Mouse (Mus musculus) liver, embryonic 14 days (tissue): ENCODE data around the gene Cox17. TPM values are rescaled to one million over a fixed set of nuclear protein-coding genes. Genes with fewer than 3 reads are reported as not detected.

Source experiments
- polyA plus RNA-seq: library from polyadenylated mRNA; depleted of rRNA; stranded (reverse); fragments of >200 nt; gene quantifications from 2 replicates; pipeline ENCODE4 v1.2.3, GENCODE M21; 2012; rRNA removed

The Cox17 gene
- 248 and 251 TPM in 2 replicates for polyA plus RNA-seq

DNA sequence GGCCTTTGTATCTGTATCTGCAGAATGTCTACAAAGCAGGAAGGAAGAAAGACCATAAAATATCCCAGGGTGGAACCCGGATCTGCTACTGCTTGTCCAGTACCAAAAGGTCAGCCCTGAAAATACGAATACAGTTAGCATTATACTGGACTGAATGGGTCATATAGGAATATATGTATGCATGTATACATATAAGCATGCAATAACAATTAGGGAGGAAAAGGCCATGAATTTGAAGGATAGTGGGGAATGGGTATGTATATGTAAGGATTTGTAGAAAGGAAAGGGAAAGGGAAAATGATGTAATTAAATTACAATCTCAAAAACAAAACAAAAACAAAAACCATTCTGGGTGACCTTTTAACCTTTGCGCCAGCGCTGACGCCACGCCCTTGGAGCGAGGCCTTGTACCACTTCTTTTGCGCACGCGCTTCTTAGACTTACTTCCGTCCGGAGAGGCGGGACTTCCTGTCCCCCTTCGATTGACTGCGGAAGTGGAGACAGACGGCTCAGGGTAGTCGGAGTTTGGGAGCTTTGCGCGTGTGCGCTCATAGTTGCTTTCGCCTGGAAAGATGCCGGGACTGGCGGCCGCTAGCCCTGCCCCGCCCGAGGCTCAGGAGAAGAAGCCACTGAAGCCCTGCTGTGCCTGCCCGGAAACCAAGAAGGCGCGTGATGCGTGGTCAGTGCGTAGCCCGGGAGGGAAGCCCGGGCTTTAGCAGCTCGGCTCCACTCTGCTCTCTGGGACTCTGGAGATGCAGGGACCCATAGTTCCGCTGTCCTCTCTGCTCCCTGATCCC is at the start of gene Cox17, which contains the start of gene Gm21987:
Cox17 (plus strand) TSS at position 463 of the 797 bp plus-strand sequence.
Gm21987 (plus strand) TSS at position 512 of the 797 bp plus-strand sequence.

DNA sequence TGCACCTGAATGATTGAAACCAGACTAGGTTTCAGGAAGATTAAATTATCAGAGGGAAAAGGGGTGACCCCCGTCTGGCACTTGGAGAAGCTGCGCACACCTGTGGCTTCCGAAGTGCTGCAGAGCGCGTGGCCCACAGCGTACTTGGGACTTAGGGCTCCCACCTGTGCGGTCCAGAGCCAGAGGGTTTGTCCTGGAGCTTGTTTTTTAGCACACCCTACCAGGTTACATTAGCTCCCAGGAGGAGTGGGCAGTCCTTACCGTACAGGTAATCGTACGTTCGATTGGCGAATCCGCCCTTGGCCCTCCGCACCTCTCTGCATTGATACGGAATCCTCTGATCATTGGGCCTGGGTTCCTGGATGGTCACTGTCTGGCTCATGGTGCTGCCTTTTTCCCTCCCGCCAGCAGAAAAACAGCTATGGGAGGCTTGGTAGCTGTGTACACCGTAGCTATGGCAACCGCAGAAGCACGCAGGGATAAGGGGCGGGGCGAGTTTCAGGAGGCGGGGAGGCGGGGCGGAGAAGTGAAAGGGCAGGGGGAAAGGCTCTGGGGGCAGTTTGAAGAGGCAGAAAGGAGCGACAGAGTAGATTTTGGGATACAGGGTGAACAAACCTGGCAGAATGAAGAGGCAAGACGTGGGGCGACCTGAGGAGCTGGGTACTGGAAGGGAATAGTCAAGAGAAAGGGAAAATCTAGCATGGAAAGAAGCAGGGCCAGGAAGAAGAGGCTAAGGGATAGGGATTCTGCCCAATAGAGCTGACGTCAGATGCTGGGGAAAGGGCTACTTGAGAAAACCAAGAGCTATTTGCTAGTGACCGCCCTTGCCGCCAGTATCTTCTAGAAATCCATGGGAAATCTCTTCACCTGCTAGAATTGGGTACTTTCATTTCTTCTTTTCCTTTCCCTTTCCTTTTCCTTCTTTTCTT is 5.1 kb upstream of the Cox17 start, which contains the start of gene Maats1:
Maats1 (minus strand) TSS at position 748 of the 929 bp plus-strand sequence.

DNA sequence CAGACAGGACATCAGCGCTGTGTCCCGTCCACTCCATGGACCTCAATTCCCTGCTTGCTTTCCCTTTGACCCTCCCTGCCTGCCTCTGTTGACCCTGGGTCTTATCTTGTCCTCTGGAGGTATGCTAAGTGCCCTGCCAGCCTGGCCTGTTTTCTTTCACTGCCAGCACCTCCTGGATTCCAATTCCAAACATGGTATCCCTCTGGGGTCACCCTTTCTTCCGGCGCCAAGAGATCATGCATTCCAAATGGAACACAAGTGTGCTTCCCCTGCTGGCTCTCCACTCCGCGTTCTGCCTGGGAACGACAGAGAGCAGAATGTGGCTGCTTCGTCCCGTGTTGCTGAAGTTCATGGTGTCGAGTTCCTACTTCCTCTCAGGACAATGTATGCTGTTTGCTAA is 15.1 kb downstream of the Cox17 start, which contains the start of gene Popdc2:
Popdc2 (plus strand) TSS at position 277 of the 400 bp plus-strand sequence.

Other genes starting within 250 kb of the Cox17 start
- 3.7 and 4.4 TPM in 2 replicates for gene Nr1i2, start 52.2 kb upstream of the Cox17 start, polyA plus RNA-seq
- gene Maats1, start 4.8 kb upstream of the Cox17 start, polyA plus RNA-seq, result 0.01 TPM in 2 replicates
- gene Gm21987, start within 50 bp of the Cox17 start, polyA plus RNA-seq, result not detected in 2 replicates
- 19.8 and 24.7 TPM in 2 replicates for gene Popdc2, start 15.2 kb downstream of the Cox17 start, polyA plus RNA-seq
- 13.7 and 15.2 TPM in 2 replicates for gene Pla1a, start 86.2 kb downstream of the Cox17 start, polyA plus RNA-seq
- gene Adprh, start 105.7 kb downstream of the Cox17 start, polyA plus RNA-seq, result 14.6 and 15.9 TPM in 2 replicates
- gene Cd80, start 108.6 kb downstream of the Cox17 start, polyA plus RNA-seq, result 0.29 and 0.48 TPM in 2 replicates
- 5.4 and 6.2 TPM in 2 replicates for gene Timmdc1, start 175.7 kb downstream of the Cox17 start, polyA plus RNA-seq
- 5.5 and 6.3 TPM in 2 replicates for gene Poglut1, start 203.3 kb downstream of the Cox17 start, polyA plus RNA-seq
- 27.6 and 29.1 TPM in 2 replicates for gene Tmem39a, start 211.7 kb downstream of the Cox17 start, polyA plus RNA-seq